Mouse (Mus musculus): Measurements from ENCODE around the gene Otulinl.

GRCm38 (mm10) chr15:27675122-27675521 lies 6.3 kb downstream of the Otulinl start:
- TF ChIP-seq GATA1 (IDR thresholded peaks at IDR 0.05; ENCODE audit: borderline replicate concordance, low read length) (no peak), FLI1 (IDR thresholded peaks at IDR 0.05; ENCODE audit: low read length) (no peak)
